Mouse (Mus musculus) hindbrain, postnatal 0 days (tissue): ENCODE data around the gene Pth2. TPM values are rescaled to one million over a fixed set of nuclear protein-coding genes. Genes with fewer than 3 reads are reported as not detected.

Experiments used
- ATAC-seq: fragments of 200-750 bp; cut with Nextera tagmentation; 2 replicates; pipeline ENCODE4 v1.8.0; 2017; ENCODE audit warnings: mild to moderate bottlenecking, moderate TSS enrichment, moderate library complexity
- DNase-seq: peaks from one replicate; pipeline ENCODE4 v3.0.0-alpha.2; 2015; ENCODE audit warnings: low spot score
- H3K27ac ChIP-seq: fragments of 300-500 bp; sonication (generic); 2 replicates; pipeline ENCODE4 v1.5.1; 2014; ENCODE audit warnings: mild to moderate bottlenecking
- H3K27me3 ChIP-seq: fragments of 300-500 bp; sonication (generic); 2 replicates; pipeline ENCODE4 v1.6.1; 2014; ENCODE audit warnings: low read length, mixed read lengths; ENCODE audit not compliant: insufficient read depth
- H3K36me3 ChIP-seq: fragments of 300-500 bp; sonication (generic); 2 replicates; pipeline ENCODE4 v1.6.1; 2014; ENCODE audit warnings: low read length, mixed read lengths; ENCODE audit not compliant: insufficient read depth
- H3K4me1 ChIP-seq: fragments of 300-500 bp; sonication (generic); 2 replicates; pipeline ENCODE4 v1.6.1; 2014; ENCODE audit warnings: antibody characterized with exemption, low read length, mixed read lengths; ENCODE audit not compliant: insufficient read depth
- H3K4me2 ChIP-seq: fragments of 300-500 bp; sonication (generic); 2 replicates; pipeline ENCODE4 v1.6.1; 2014; ENCODE audit warnings: low read depth, mild to moderate bottlenecking, low read length, moderate library complexity, mixed read lengths
- H3K4me3 ChIP-seq: fragments of 300-500 bp; sonication (generic); 2 replicates; pipeline ENCODE4 v1.5.1; 2014; ENCODE audit warnings: low read length
- H3K9ac ChIP-seq: fragments of 300-500 bp; sonication (generic); replicated peaks from 2 replicates; pipeline ENCODE4 v1.6.1; 2014; ENCODE audit warnings: mild to moderate bottlenecking, low read length, moderate library complexity, mixed read lengths
- H3K9me3 ChIP-seq: fragments of 300-500 bp; sonication (generic); 2 replicates; pipeline ENCODE4 v1.6.1; 2016; ENCODE audit warnings: low read length, mixed read lengths
- CTCF ChIP-seq: IDR thresholded peaks from 2 replicates; pipeline ENCODE4 v1.5.1; 2016; ENCODE audit warnings: antibody characterized with exemption, control low read depth, low read depth
- WGBS: fragments of 180-500 bp; shearing (Covaris S2); extraction: QIAGEN DNeasy Blood & Tissue Kit; methylation state at CpG from one replicate; pipeline ENCODE4 v1.1.7; 2014; 5-methylcytosine and 5-hydroxymethylcytosine counted together
- polyA plus RNA-seq: library from polyadenylated mRNA; unstranded; fragments of >200 nt; fragmentation: Nextera tagmentation; extraction: Ambion mirVana; gene quantifications from 2 replicates; pipeline ENCODE4 v1.2.1, GENCODE M21; 2015
- total RNA-seq: library from RNA; depleted of rRNA; stranded (reverse); fragments of >200 nt; gene quantifications from 2 replicates; pipeline ENCODE4 v1.2.3, GENCODE M21; 2014

Pth2 gene
- total and polyA plus RNA-seq, 2 experiments from 2014 or later = 2.1 TPM; not detected in 1

- no peak overlapping the region for H3K4me2 ChIP-seq
- WGBS = 96% methylated on average over 6 of the region's 6 CpGs
- no peaks in the 10 kb centered on the region; the same call in 1 of the 2 replicates for H3K27me3 ChIP-seq
- peaks cover 3% of the 10 kb centered on the region for H3K4me1 ChIP-seq
- no peaks in the 10 kb centered on the region for H3K9me3 ChIP-seq
- 0 out of 2 replicates have a peak, but pooled peaks cover 4% of the 10 kb centered on the region for H3K36me3 ChIP-seq
- no peak overlapping the region for H3K27ac ChIP-seq
- H3K4me3 ChIP-seq = no peak overlapping the region
- ATAC-seq (no peak), DNase-seq (no peak)
- no peak for TF ChIP-seq CTCF
- H3K9ac ChIP-seq = no peak overlapping the region
Observed at GRCm38 (mm10) chr7:45158991-45159390, 21.8 kb upstream of the Pth2 start.

- ATAC-seq (no peak), DNase-seq (no peak)
- Histone ChIP-seq H3K4me2 (no peak overlapping the region), H3K27ac (no peak overlapping the region), H3K9ac (no peak overlapping the region), H3K36me3 (0 out of 2 replicates have a peak, but pooled peaks cover 4% of the 10 kb centered on the region), H3K4me3 (no peak overlapping the region), H3K9me3 (no peaks in the 10 kb centered on the region), H3K4me1 (no peaks in the 10 kb centered on the region; the same call in 1 of the 2 replicates), H3K27me3 (peaks cover 5% of the 10 kb centered on the region)
- TF ChIP-seq CTCF = no peak
- WGBS = 90% methylated on average over 6 of the region's 6 CpGs
Observed at GRCm38 (mm10) chr7:45160316-45160800, 20.4 kb upstream of the Pth2 start.

GRCm38 (mm10) chr7:45160866-45161265 lies 19.9 kb upstream of the Pth2 start:
- 94% methylated on average over 3 of the region's 3 CpGs for WGBS
- Histone ChIP-seq H3K4me1 (no peaks in the 10 kb centered on the region; the same call in 1 of the 2 replicates), H3K27me3 (peaks cover 10% of the 10 kb centered on the region), H3K4me2 (no peak overlapping the region), H3K4me3 (no peak overlapping the region), H3K9me3 (no peaks in the 10 kb centered on the region), H3K36me3 (0 out of 2 replicates have a peak, but pooled peaks cover 4% of the 10 kb centered on the region), H3K9ac (no peak overlapping the region), H3K27ac (no peak overlapping the region)
- no peak for DNase-seq
- TF ChIP-seq CTCF = no peak
- no peak for ATAC-seq

- H3K4me2 ChIP-seq = peak overlapping the region; percentile 63
- WGBS = 4% methylated on average over 33 of the region's 35 CpGs
- H3K9me3 ChIP-seq = no peaks in the 10 kb centered on the region
- 0 out of 2 replicates have a peak overlapping the region, but pooled peaks have one; percentile 32 for H3K27ac ChIP-seq
- peak; percentile 79 for TF ChIP-seq CTCF
- H3K4me1 ChIP-seq = no peaks in the 10 kb centered on the region; the same call in 1 of the 2 replicates
- H3K9ac ChIP-seq = peak overlapping the region; percentile 38; the same call in 1 of the 2 replicates
- ATAC-seq (peak; percentile 94), DNase-seq (peak; percentile 95)
- H3K27me3 ChIP-seq = peaks cover 13% of the 10 kb centered on the region
- 0 out of 2 replicates have a peak, but pooled peaks cover 4% of the 10 kb centered on the region for H3K36me3 ChIP-seq
- peak overlapping the region; percentile 33 for H3K4me3 ChIP-seq
Observed at GRCm38 (mm10) chr7:45161612-45162473, 19.0 kb upstream of the Pth2 start.

- 0 out of 2 replicates have a peak, but pooled peaks cover 4% of the 10 kb centered on the region for H3K36me3 ChIP-seq
- H3K9ac ChIP-seq = peak overlapping the region; percentile 38; the same call in 1 of the 2 replicates
- H3K27ac ChIP-seq = 0 out of 2 replicates have a peak overlapping the region, but pooled peaks have one; percentile 32
- WGBS = 29% methylated on average over 6 of the region's 6 CpGs
- peak overlapping the region; percentile 63 for H3K4me2 ChIP-seq
- peak overlapping the region; percentile 33 for H3K4me3 ChIP-seq
- no peaks in the 10 kb centered on the region; the same call in 1 of the 2 replicates for H3K4me1 ChIP-seq
- no peak for ATAC-seq
- peaks cover 18% of the 10 kb centered on the region for H3K27me3 ChIP-seq
- H3K9me3 ChIP-seq = no peaks in the 10 kb centered on the region
- no peak for TF ChIP-seq CTCF
- no peak for DNase-seq
Observed at GRCm38 (mm10) chr7:45162551-45162950, 18.2 kb upstream of the Pth2 start.

- H3K4me2 ChIP-seq = no peak overlapping the region
- no peak overlapping the region for H3K27ac ChIP-seq
- no peak for TF ChIP-seq CTCF
- 0 out of 2 replicates have a peak, but pooled peaks cover 4% of the 10 kb centered on the region for H3K36me3 ChIP-seq
- peaks cover 4% of the 10 kb centered on the region; the same call in 1 of the 2 replicates for H3K4me1 ChIP-seq
- no peaks in the 10 kb centered on the region for H3K9me3 ChIP-seq
- no peak overlapping the region for H3K9ac ChIP-seq
- no peak overlapping the region for H3K4me3 ChIP-seq
- no peak for ATAC-seq
- DNase-seq = no peak
- 75% methylated on average over 9 of the region's 9 CpGs for WGBS
- peaks cover 23% of the 10 kb centered on the region for H3K27me3 ChIP-seq
Observed at GRCm38 (mm10) chr7:45162996-45163615, 17.7 kb upstream of the Pth2 start.
